Mouse (Mus musculus) myocyte (in vitro differentiated cells): ENCODE measurements around the gene Gm49395.

ENCODE experiments used
- CEBPB ChIP-seq: IDR thresholded peaks from 2 replicates; pipeline ENCODE4 v1.6.1; 2011; ENCODE audit warnings: mild to moderate bottlenecking, moderate library complexity; ENCODE audit not compliant: poor library complexity, insufficient read depth, severe bottlenecking
- E2F4 ChIP-seq: IDR thresholded peaks from one replicate; pipeline ENCODE4 v1.6.1; 2011; ENCODE audit warnings: mild to moderate bottlenecking, control low read depth, moderate library complexity; ENCODE audit not compliant: insufficient read depth
- MAX ChIP-seq: IDR thresholded peaks from one replicate; pipeline ENCODE4 v1.6.1; 2011; ENCODE audit warnings: low read depth, mild to moderate bottlenecking, control low read depth
- MYOG ChIP-seq, 3 experiments: IDR thresholded peaks; one replicate each; pipeline ENCODE4 v1.6.1; 2011; ENCODE audit warnings: control low read depth in 2 of 3, low read depth in 2 of 3, mild to moderate bottlenecking in 2 of 3; ENCODE audit not compliant: insufficient read length in 2 of 3, control insufficient read depth in 1 of 3, insufficient read depth in 1 of 3
- POLR2A ChIP-seq: IDR thresholded peaks from one replicate; pipeline ENCODE4 v1.6.1; 2011; ENCODE audit warnings: low read depth, mild to moderate bottlenecking, control low read depth, moderate library complexity; ENCODE audit not compliant: insufficient read length
- POLR2AphosphoS2 ChIP-seq: IDR thresholded peaks from one replicate; pipeline ENCODE4 v1.6.1; 2011; ENCODE audit warnings: low read depth, control low read depth; ENCODE audit not compliant: insufficient read length
- SRF ChIP-seq: IDR thresholded peaks from one replicate; pipeline ENCODE4 v1.6.1; 2011; ENCODE audit warnings: low read depth; ENCODE audit not compliant: control insufficient read depth, insufficient read length
- TCF12 ChIP-seq: IDR thresholded peaks from one replicate; pipeline ENCODE4 v1.6.1; 2011; ENCODE audit warnings: mild to moderate bottlenecking, control low read depth; ENCODE audit not compliant: poor library complexity, insufficient read depth, severe bottlenecking

DNA sequence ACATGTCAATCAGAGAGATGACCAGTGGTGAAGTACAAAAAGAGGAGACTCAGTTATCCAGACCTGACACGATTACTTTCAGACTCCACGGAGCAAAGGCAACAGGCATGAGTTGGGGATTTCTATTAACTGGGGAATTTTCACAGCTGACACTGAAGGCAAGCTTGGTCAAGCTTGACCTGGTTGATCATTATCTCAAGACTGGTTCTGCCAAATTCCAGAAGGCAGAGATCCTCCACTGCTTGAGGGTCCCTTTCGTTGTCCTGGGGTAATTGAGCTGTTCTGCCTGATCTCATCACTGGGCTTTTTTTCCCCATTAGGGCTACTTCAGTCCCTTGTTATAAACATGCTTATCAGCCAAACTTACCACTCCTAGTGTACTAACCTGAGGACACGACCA, 7.9 kb upstream of the Gm49395 start:
- TF ChIP-seq SRF: no peak
- no peak for TF ChIP-seq POLR2AphosphoS2
- no peak for TF ChIP-seq CEBPB
- TF ChIP-seq MAX: no peak
- no peak for TF ChIP-seq TCF12
- no peak for TF ChIP-seq POLR2A
- no peak for TF ChIP-seq MYOG (IDR thresholded peaks at IDR 0.05; ENCODE audit: control insufficient read depth in 1 of 3, insufficient read depth in 1 of 3, insufficient read length in 2 of 3, low read depth in 2 of 3)
- no peak for TF ChIP-seq E2F4
